Mouse (Mus musculus) layer of hippocampus, adult 9-11 months (tissue): ENCODE data around the gene Crygc.

Experiments used
- DNase-seq: peaks from one replicate; pipeline ENCODE4 v3.0.0; 2022

Gene Crygc

GRCm38 (mm10) chr1:65073589-65073988, at the start of gene Crygc:
TSS of gene Crygc (minus strand) at chr1:65073689.
- DNase-seq = no peak

- DNase-seq = peak; percentile 25
These were observed 49.3 kb upstream of the Crygc start, which contains the start of gene D630023F18Rik for GRCm38 (mm10) chr1:65122574-65123372. TSS of gene D630023F18Rik (minus strand) at chr1:65123214.

- DNase-seq = no peak
These were observed 45.9 kb upstream of the Crygc start, which contains the start of gene Gm28845 for GRCm38 (mm10) chr1:65119438-65119837. TSS of gene Gm28845 (minus strand) at chr1:65119558.

- no peak for DNase-seq
These were observed 44.8 kb upstream of the Crygc start for GRCm38 (mm10) chr1:65118150-65118913.

GRCm38 (mm10) chr1:65113536-65114172, 40.2 kb upstream of the Crygc start:
- no peak for DNase-seq

- DNase-seq = no peak
These were observed 39.3 kb upstream of the Crygc start for GRCm38 (mm10) chr1:65112807-65113196.

GRCm38 (mm10) chr1:65112031-65112806, 38.7 kb upstream of the Crygc start:
- peak; percentile 59 for DNase-seq

GRCm38 (mm10) chr1:65109756-65110435, 36.4 kb upstream of the Crygc start:
- no peak for DNase-seq

GRCm38 (mm10) chr1:65109196-65109595, 35.7 kb upstream of the Crygc start:
- no peak for DNase-seq

- no peak for DNase-seq
These were observed 34.3 kb upstream of the Crygc start for GRCm38 (mm10) chr1:65107654-65108279.

- no peak for DNase-seq
These were observed 29.8 kb upstream of the Crygc start, which contains the start of gene Cryga for GRCm38 (mm10) chr1:65103273-65103672. TSS of gene Cryga (minus strand) at chr1:65103373.

- no peak for DNase-seq
These were observed 23.5 kb upstream of the Crygc start for GRCm38 (mm10) chr1:65096953-65097352.

- no peak for DNase-seq
These were observed 18.1 kb upstream of the Crygc start for GRCm38 (mm10) chr1:65091566-65091965.

- DNase-seq = peak; percentile 6
These were observed 16.9 kb upstream of the Crygc start for GRCm38 (mm10) chr1:65090370-65090769.

- DNase-seq = no peak
These were observed 15.3 kb upstream of the Crygc start for GRCm38 (mm10) chr1:65088567-65089356.

- DNase-seq = no peak
These were observed 8.7 kb upstream of the Crygc start, which contains the start of gene Crygb for GRCm38 (mm10) chr1:65082188-65082587. TSS of gene Crygb (minus strand) at chr1:65082288.

GRCm38 (mm10) chr1:65075607-65076006, 2.1 kb upstream of the Crygc start:
- no peak for DNase-seq

- no peak for DNase-seq
These were observed 5.6 kb downstream of the Crygc start for GRCm38 (mm10) chr1:65067842-65068241.

- DNase-seq = no peak
These were observed 9.3 kb downstream of the Crygc start for GRCm38 (mm10) chr1:65064201-65064600.

- no peak for DNase-seq
These were observed 10.1 kb downstream of the Crygc start, which contains the start of gene Crygd for GRCm38 (mm10) chr1:65063352-65063751. TSS of gene Crygd (minus strand) at chr1:65063452.
